Mouse (Mus musculus) stomach, postnatal 0 days (tissue): ENCODE measurements around the gene Klf12.

Experiments used
- CTCF ChIP-seq: IDR thresholded peaks from 2 replicates; pipeline ENCODE4 v1.5.1; 2016; ENCODE audit warnings: antibody characterized with exemption, low read depth, mild to moderate bottlenecking, moderate library complexity
- EP300 ChIP-seq: optimal IDR thresholded peaks from 2 replicates; pipeline ENCODE3; 2016; ENCODE audit warnings: antibody characterized with exemption

DNA sequence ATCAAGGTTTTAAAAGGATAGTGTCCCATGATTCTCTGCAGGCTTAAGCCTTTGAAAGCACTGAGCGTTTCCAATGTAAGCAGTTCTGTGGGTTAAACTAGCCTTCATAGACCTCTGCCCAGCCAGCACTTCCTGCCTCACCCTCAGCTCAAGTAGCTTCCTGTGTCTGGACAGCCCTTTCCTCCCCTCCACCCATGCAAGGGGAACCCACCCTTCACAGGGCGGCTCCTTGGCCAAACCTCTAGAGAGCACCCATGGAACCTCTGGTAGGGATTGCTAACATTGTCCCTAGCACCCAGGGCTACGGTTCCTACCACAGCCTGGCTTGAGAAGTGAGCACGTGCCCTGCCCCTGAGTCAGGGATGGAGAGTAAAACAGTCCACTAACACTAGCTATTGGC is 23.9 kb downstream of the Klf12 start:
- TF ChIP-seq CTCF, result no peak
- no peak for TF ChIP-seq EP300
